Mouse (Mus musculus): ENCODE measurements around the gene Twnk.

Twnk gene

DNA sequence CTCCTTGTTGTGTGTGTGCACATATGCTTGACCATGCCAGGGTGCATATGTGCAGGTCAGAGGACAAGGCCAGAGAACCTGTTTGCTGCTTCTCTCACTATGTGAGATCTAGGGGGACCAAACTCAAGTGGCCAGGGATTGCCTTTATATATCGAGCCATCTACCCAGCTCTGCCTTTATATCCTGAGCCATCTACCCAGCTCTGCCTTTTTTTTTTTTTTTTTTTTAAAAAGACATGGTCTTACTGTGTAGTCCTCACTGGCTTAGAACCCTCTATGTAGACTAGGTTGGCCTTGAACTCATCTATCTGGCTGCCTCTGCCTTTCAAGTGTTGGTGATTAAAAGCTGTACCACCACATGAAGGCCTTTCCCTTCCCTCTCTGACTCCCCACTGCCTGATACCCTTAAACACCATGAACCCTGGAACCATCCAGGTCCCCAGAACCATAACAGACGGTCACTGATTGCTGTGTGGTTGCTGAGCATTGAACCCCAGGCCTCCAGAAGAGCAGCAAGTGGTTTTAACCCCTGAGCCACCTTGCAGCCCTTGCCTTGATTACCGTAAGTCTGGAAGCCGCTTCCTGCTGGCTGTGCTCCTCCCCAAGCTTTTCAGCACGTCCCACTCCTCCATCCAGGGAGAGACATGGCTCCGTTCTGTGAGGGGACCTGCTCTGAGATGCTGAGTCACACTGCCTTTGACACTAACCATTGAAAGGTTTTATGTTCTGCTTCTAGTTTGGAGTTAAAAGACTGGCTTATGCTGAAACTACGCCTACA lies 1.5 kb upstream of the Twnk start:
- no peak for DNase-seq (ENCODE audit: low spot score)

DNA sequence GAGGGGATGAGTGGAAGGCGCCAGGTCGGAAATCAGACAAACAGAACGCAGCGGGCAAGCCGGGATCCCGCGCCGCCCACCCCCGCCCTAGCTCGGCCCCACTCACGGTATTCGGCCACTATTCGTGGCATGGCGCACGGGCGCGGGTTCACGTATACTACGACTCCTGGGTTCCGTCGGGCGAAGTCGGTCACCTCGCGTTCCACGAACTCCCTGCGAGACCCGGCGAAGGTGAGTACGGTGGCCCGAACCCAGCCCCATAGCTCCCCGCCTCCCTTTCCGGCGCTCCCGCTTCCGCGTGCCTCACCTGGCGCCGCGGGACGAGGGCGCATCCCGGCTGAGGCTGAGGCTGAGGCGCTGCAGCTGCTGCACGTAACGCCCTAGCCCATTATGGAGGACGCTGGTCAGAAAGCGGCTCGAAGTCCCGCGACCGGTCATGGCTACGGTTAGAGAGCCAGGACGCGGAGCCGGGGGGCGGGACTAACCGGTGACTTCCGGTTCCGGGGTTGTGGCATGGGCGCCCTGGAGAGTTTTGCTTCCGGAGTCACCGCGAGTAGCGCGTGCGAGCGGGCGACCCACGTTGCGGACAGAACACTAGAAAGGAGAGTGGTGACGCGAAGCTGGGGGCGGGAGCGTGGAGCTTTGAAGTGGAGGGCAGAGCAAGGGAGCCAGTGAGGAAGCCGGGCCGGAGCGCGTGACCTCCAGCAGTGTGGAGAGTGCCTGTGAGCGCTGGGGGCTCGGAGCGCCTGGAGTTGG lies 672 bp downstream of the Twnk start, which contains the start of gene Mrpl43:
Gene Mrpl43 (minus strand): TSS at position 486 of the 756 bp plus-strand sequence.
- peak; percentile 99 for DNase-seq (ENCODE audit: low spot score)

DNA sequence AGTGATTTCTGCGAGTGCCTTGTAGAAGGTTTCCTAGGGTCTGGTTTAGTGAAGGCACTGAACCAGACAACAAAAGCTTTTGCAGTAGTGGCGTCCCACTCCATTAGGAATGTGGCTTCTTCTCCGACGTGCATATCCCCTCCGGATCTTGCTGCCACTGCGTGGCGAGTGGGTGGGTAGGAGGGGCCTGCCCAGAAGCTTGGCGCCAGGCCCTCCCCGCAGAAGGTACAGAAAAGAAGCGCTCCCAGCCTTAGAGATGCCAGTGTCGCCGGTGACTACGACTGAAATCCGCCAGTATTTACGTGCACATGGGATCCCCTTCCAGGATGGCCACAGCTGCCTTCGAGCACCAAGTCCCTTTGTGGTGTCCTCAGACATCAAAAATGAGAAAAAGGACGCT lies 1.6 kb downstream of the Twnk start:
- DNase-seq (ENCODE audit: low spot score) = no peak

DNA sequence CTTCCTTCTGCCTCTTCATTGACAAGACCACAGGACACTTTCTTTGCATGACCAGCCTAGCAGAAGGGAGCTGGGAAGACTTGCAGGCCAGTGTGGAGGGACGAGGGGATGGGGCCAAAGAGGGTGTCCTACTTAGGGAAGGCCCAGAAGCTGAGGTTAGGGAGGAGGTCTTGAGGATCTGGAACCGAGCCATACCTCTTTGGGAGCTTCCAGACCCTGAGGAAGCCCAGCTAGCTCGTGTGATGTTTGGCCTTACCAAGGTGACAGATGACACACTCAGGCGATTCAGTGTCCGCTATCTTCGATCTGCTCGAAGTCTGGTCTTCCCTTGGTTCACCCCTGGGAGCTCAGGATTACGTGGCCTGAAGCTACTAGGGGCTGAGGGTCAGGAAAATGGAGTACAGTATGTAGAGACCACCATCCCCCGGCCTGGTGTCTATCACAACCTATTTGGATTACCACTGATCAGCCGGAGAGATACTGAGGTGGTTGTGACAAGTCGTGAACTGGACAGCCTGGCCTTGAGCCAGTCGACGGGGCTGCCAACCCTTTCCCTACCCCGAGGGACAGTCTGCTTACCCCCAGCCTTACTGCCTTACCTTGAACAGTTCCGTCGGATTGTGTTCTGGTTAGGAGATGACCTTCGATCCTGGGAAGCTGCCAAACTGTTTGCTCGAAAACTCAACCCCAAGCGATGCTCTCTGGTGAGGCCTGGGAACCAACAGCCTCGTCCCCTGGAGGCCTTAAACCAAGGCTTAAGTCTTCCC lies 2.1 kb downstream of the Twnk start:
- DNase-seq (ENCODE audit: low spot score) = no peak

DNA sequence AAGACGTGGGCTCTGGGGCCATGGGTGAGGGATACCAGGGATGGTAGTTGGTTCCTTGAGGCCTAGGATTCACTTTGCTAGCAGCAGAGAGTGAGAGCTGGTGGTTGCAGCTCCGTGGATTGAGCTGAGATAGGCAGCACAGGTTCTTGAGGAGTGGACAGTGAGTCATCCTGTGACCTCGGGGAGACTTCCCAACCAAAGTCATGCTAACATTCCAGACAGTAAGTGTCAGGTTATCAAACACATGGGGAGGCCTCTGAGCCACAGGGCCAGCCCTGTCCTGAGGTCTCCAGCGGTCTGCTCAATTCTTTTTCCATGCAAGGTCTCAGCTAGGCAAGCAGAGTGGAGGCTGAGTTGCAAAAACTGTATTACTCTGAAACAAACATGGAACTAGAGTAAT lies 5.2 kb downstream of the Twnk start:
- no peak for DNase-seq (ENCODE audit: low spot score)

DNA sequence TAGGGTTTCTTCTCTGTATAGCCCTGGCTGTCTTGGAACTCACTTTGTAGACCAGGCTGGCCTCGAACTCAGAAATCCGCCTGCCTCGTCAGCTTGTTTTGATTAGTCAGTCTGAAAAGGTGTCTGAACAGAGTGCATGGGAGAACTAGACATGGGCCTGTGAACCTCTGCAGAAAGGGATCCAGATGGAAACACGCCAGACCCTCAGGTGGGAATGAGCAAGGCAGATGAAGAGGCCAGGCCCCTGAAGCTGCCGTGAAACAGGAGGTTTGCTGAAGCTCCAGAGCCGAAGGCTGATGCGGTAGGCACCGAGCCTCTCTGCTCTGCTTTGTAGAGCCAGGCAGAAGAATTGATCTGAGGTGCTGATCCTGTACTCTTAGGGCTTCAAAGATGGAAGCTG lies 6.8 kb downstream of the Twnk start:
- no peak for DNase-seq (ENCODE audit: low spot score)

DNA sequence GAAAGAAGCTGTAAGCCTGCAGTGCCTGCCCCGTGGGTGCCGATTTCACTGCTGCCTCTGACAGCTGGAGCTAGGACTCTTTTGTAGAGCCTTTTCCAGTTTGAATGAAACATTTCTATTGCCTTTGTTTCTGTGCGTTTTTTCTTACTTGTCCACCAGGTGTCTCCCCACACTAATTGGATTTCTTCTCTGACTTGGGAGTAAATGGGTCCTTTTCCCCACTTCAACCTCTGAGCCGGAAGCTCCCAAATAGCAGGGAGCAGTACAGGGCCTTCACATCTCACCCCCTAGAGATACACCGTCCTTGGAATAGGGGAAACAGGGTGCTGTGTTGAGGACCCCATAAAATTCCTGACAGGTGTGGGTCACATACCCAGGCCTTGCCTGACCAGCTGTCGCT lies 7.2 kb downstream of the Twnk start:
- DNase-seq (ENCODE audit: low spot score) = no peak

DNA sequence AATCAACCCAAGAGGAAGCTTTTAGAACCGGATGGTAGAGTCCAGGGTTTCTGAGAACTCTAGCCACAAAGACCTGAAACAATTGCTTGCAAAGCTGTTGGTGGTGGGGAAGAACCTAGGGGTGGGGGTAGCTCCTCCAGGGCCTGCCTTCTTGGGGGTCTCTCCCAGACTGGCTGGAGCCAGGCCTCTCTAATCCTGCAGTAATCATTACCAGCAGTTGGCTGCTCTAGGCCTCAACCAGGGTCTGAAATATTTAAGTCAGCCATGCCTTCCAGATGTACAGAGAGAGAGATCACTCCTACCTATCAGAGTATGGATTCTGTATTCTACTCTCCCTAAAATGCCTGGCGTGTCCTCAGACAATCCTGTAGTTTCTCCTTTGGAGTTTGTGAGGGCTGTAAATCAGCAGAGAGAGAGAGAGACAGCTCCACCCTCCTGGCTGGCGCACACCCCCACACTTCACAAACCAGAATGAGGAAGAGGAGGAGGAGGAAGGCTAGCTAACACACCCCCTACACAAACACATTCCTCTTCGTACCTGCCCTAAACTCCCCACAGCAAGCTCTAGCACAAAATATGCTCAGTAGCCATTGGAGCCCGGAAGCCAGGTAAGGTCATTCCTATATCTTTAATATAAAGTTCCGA lies 8.2 kb downstream of the Twnk start:
- DNase-seq (ENCODE audit: low spot score) = no peak

DNA sequence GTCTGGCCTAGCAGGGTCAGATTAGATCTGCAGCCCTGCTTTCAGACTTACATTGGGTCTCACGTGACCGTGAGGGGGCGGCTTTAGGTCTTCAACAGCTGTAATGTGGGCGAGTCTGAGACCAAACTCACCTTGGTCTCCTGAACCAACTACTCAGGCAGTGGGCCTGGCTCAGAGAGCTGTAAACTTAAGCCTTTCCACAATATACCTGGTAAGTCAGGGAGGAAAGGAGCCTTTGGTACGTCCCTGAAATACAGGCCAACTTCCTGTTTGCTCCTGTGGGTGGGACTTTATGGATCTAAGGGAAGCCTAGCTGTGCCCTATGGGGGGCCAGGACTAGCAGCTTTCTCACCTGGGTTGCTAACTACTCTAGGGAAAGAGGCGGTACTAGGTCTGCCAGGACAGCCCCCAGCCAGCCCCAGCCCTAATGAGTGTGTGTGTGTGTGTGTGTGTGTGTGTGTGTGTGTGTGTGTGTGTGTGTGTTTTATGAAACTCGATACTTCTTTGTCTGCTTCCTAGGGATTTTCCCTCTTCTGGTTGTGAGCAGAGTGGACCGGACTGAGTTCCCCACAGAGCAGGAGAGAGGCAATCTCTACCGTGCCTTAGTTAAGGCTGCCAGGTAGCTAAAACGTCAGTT lies 9.0 kb downstream of the Twnk start, which contains the start of gene Lzts2:
Gene Lzts2 (plus strand): TSS at position 80 of the 637 bp plus-strand sequence.
- DNase-seq (ENCODE audit: low spot score) = no peak

DNA sequence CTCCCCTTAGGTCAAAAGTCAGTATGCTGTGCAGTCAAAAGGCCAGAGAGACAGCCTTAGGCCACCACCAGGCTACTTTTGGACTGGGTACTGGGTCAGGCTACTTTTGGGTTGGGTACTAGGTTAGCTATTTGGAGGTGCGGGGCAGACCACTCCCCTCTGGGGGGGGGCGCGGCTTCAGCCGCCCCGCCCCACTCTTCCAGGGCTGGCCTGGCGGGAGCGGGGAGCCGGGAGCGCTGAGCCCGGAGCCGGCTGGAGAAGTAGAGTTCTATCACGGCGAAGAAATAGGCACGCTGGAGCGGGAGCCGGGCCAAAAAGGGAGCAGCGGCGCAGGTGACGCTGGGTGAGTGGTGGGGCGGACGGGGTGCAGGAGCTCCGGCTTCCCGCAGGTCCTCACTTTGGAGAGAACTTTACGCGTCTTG lies 9.5 kb downstream of the Twnk start:
- DNase-seq (ENCODE audit: low spot score) = peak; percentile 65

DNA sequence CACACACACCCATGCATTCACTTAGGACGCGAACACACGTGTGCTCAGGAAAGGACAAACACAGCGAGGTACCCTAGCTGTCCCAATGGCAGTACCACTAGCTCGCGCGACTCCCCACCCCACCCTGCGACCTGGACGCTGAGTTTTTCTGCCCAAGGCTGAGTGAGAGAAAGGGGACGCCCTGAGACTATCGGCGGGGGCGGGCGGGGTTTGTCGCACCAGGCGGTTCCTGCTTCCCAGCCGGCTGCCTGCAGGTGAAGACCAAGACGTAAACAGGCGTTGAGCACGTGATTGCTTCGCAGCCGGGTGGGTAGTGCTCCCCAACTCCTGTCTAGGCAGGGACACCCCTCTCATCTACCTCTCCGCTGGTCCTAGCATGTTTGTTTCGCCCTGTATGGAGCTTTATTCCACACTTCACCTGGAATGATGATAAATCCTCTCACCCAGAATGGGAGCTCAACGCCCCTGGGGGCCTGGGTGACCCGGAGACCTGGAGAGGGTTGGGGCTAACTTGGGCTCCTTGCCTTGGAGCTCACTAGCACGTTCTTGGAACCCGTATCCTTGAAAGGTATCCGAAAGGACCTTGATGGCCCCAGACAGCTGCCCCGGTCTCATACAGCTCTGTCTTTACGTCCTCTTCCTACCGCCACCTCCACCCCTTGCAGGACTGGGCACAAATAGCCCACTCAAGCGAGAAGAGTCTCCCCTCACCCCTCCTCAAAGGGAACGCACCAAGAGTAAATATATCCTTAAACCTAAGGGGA lies 10.2 kb downstream of the Twnk start:
- DNase-seq (ENCODE audit: low spot score) = peak; percentile 52

DNA sequence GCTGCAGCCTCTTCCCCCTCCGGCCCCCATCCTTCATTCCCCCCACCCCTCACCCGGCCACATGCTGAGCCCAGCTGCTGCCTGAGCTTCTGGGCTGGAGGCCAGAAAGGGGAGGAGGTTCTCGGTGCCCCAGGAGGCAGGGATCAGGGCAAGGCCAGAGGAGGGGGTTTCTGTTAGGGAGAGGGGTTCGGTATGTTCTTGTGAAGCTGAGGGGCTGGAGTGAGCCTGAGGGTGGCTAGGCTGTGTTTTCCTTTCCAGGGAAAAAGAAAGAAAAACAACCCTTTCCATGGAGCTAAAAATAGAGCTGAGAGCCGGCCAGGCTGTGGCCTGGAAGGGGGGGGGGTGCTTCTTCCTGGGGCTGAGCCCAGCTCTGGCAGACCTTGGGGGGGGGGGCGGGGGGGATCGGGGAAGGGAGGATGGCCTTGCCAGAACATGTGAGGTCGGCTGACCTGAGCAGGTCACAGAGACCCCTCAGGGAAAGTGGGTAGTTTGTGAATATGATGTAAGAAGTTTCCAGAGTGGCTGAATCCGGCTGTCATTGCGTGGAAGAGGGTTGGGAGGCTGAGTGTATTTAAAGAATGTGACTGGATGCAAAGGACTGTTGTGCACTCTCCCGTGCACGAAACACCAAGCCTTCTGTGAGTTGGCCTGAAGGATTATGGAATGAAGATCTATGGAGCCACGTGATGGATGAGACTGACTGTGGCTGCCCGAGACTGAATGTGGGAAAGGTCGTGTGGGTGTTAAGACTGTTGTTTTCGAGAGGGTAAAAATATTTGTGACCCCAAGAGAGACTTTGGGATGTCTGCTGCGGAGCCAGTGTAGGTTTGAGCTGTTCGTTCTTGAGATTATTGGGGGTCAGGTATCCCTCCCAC lies 11.1 kb downstream of the Twnk start:
- peak; percentile 55 for DNase-seq (ENCODE audit: low spot score)

DNA sequence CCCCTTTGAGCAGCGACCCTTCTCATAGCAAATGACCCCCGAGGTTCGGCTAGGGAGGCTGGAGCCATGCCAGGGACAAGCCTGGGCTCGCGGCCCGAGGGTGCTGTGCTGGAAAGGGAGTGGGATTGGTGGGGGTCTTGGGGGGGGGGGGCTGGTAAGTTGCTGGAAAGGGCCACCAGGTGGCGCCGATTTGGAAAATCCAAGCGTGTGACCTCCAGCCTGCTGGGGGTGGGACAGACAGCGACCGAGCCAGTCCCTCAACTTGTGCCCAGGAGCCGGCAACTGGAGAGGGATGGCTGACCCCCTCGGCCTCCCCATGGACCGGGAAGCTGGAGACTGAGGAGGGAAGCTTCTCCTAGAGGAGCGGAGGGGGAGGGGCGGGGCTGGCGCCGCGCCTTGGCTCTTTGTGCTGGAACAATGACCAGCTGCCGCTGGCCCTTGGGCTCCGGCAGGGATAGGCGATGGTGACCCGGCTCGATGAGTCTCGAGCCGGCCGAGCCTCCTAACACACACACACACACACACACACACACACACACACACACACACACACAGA lies 11.8 kb downstream of the Twnk start:
- peak; percentile 75 for DNase-seq (ENCODE audit: low spot score)

DNA sequence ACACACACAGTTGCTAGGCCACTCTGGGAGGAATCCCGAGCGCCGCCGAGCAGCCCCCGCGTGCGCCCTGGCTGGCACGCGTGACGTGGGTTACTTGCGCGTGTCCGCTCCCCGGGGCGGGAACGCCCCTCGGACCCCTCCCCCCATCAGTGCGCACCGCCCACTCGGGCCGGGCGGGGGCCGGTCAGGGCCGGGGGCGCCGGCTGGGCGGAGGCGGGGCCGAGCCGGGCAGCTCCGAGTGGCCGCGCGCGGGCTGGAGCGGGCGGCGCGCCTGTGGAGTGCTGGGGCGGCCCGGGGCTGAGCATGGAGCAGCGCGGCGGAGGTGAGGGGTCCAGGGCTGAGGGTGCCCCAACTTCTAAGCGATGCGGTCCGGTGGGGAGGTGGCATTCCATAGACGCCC lies 12.4 kb downstream of the Twnk start:
- DNase-seq (ENCODE audit: low spot score) = peak; percentile 86

DNA sequence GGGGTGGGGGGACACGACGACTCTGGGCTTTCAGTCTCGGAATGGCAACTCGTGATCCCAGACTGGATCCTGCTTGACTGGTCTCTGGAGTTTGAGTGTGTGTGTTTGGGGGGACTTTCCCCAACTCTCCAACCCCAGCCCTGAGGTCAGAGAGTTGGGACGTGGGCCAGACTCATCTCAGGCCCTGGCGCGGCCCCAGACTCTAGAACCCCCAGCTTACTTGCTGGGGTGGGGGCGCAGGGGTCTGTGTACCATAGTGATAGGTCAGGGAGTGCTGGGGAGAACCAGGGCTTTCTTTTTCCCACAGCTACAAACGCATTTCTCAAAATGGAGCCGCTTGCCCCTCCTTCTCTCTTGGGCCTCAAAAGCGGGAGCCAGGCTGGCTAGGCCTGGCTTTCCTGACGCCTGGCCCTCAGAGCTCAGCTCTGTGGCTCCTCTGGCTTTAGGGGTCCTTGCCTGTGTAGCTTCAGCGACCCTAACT lies 12.9 kb downstream of the Twnk start:
- peak; percentile 37 for DNase-seq (ENCODE audit: low spot score)

DNA sequence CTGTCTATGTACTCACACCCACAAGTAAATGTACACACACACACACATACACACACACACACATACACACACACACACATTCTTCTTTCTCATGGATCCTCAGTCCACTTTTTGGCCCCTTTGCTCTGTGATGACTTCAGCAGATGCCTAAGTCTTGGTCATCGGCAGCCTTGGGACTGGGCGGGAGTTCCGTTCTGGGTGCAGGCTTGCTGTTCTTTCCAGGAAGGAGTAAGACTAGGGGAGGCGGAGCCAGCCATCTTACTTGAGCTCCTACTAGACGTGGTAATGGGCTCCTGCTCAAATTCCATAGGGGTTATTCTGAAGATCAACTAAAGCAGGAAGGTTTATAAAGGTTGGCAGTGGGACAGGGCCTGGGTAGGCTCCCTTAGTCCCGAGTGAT lies 14.9 kb downstream of the Twnk start:
- DNase-seq (ENCODE audit: low spot score) = peak; percentile 36

DNA sequence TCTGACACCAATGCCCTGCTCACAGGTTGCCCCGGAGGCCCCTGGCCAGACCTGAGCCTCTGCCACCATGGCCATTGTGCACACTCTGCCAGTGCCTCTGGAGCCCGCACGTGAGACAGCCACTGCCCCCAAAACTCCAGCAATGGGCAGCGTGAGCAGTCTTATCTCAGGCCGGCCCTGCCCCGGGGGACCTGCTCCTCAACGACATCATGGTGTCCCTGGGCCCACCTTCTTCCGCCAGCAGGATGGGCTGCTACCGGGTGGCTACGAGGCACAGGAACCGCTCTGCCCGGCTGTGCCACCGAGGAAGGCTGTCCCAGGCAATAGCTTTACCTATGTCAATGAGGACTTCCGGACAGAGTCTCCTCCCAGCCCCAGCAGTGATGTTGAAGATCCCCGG lies 15.9 kb downstream of the Twnk start:
- no peak for DNase-seq (ENCODE audit: low spot score)

DNA sequence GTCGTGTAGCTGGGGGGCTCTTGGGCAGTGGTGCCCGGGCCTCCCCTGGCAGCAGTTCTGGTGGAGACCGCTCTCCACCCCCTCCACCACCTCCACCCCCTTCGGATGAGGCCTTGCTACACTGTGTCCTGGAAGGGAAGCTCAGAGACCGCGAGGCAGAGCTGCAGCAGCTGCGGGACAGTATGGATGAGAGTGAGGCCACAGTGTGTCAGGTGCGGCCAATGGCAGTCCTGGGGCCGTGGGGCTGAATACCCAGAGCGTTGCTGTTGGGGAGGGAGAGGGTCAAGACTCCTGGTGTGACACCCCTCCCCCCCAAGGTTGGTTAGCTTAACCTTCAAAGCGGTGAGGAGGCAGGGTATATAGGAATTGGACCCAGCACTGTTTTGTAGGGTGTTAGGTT lies 18.5 kb downstream of the Twnk start:
- DNase-seq (ENCODE audit: low spot score) = no peak

DNA sequence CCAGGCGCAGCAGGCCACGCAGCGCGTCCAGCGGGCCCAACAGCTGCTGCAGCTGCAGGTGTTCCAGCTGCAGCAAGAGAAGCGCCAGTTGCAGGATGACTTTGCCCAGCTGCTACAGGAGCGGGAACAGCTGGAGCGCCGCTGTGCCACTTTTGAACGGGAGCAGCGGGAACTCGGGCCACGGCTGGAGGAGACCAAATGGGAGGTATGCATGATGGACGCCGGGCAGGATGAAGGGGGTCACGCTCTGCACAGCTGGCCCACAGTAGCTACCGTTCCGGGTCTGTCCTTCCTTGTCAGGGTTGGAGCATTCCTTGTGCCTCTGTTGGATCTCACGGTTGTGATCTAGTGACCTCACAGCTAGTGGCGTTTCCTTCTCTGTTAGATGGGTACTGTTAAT lies 19.3 kb downstream of the Twnk start:
- DNase-seq (ENCODE audit: low spot score) = no peak
